Mouse (Mus musculus) heart, postnatal 0 days (tissue): ENCODE results near the gene Efcab6. TPM values are rescaled to one million over a fixed set of nuclear protein-coding genes. Genes with fewer than 3 reads are reported as not detected.

Experiments used
- ATAC-seq: fragments of 200-750 bp; cut with Nextera tagmentation; 2 replicates; pipeline ENCODE4 v1.8.0; 2017; ENCODE audit warnings: low read depth, moderate number of reproducible peaks, moderate library complexity; ENCODE audit not compliant: insufficient read depth
- DNase-seq: peaks from one replicate; pipeline ENCODE4 v3.0.0-alpha.2; 2016; ENCODE audit warnings: low spot score
- H3K27ac ChIP-seq: fragments of 300-500 bp; sonication (generic); 2 replicates; pipeline ENCODE4 v1.5.1; 2014; ENCODE audit warnings: low read depth, mild to moderate bottlenecking
- H3K27me3 ChIP-seq: fragments of 300-500 bp; sonication (generic); 2 replicates; pipeline ENCODE4 v1.6.1; 2014; ENCODE audit warnings: low read length, mixed read lengths; ENCODE audit not compliant: control insufficient read depth, insufficient read depth
- H3K36me3 ChIP-seq: fragments of 300-500 bp; sonication (generic); replicated peaks from 2 replicates; pipeline ENCODE4 v1.6.1; 2014; ENCODE audit warnings: low read length, mixed read lengths; ENCODE audit not compliant: control insufficient read depth, insufficient read depth
- H3K4me1 ChIP-seq: fragments of 300-500 bp; sonication (generic); 2 replicates; pipeline ENCODE4 v1.6.1; 2014; ENCODE audit warnings: antibody characterized with exemption; ENCODE audit not compliant: control insufficient read depth, insufficient read depth
- H3K4me2 ChIP-seq: fragments of 300-500 bp; sonication (generic); 2 replicates; pipeline ENCODE4 v1.6.1; 2014; ENCODE audit warnings: low read depth, mild to moderate bottlenecking, low read length, moderate library complexity
- H3K4me3 ChIP-seq: fragments of 300-500 bp; sonication (generic); 2 replicates; pipeline ENCODE4 v1.5.1; 2014; ENCODE audit warnings: low read depth, low read length
- H3K9ac ChIP-seq: fragments of 300-500 bp; sonication (generic); replicated peaks from 2 replicates; pipeline ENCODE4 v1.6.1; 2014; ENCODE audit warnings: low read depth, low read length, mixed read lengths
- H3K9me3 ChIP-seq: fragments of 300-500 bp; sonication (generic); replicated peaks from 2 replicates; pipeline ENCODE4 v1.6.1; 2016; ENCODE audit warnings: low read length; ENCODE audit not compliant: control insufficient read depth
- CTCF ChIP-seq: IDR thresholded peaks from 2 replicates; pipeline ENCODE4 v1.5.1; 2016; ENCODE audit warnings: antibody characterized with exemption, control low read depth, low read depth
- EP300 ChIP-seq: IDR thresholded peaks from 2 replicates; pipeline ENCODE4 v1.6.1; 2016; ENCODE audit warnings: antibody characterized with exemption, low read depth
- WGBS: fragments of 180-500 bp; shearing (Covaris S2); extraction: QIAGEN DNeasy Blood & Tissue Kit; methylation state at CpG from one replicate; pipeline ENCODE4 v1.1.7; 2014; 5-methylcytosine and 5-hydroxymethylcytosine counted together
- polyA plus RNA-seq: library from polyadenylated mRNA; unstranded; fragments of >200 nt; fragmentation: Nextera tagmentation; extraction: Ambion mirVana; gene quantifications from 2 replicates; pipeline ENCODE4 v1.2.1, GENCODE M21; 2015
- total RNA-seq: library from RNA; depleted of rRNA; stranded (reverse); fragments of >200 nt; gene quantifications from 2 replicates; pipeline ENCODE4 v1.2.3, GENCODE M21; 2014; ENCODE audit warnings: low replicate concordance; rRNA removed

The Efcab6 gene
- total and polyA plus RNA-seq, 2 experiments from 2014 or later, result not detected

DNA sequence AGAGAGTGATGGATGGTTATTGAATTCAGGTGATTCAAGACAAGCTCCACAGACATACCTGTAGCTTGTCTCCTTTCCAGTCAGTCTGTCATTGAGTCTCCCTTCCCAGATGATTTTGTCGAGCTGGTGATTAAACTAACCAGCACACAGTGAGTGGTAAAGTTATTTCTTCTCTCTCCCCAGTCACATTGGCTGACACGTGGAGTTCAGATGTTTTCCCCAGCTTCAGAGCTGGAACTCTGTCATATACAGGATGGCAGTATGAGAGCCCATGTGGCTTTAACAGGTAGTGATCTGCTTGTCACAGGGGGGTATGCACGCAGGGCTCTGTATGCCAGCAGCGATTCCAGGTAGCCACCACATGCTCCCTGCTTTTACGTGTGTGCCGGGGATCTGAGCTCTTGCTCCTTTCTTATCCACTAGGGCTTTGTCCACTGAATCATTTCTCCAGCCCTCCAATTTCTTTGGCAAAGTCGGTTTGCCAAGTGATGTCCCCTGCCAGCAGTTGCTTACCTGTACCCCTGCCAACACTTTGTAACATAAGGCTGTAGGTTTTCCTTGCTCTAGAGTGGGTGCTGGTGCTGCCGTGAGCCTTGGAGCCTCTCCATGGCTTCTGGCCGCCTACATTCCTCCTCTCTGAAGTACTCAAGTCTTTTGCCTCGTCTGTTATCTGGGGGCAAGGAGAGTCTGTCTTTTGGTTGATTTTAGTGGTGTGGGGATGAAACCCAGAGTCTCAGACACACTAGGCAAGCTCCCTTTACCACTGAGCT lies 224.0 kb downstream of the Efcab6 start:
- Histone ChIP-seq H3K27ac (no peak overlapping the region), H3K4me2 (no peak overlapping the region), H3K36me3 (no peaks in the 10 kb centered on the region), H3K9ac (no peak overlapping the region), H3K27me3 (peaks cover 20% of the 10 kb centered on the region), H3K4me3 (no peak overlapping the region), H3K9me3 (no peaks in the 10 kb centered on the region), H3K4me1 (no peaks in the 10 kb centered on the region)
- DNase-seq (no peak), ATAC-seq (no peak)
- no peak for TF ChIP-seq CTCF
- no peak for TF ChIP-seq EP300
- WGBS, result 47% methylated on average over 10 of the region's 10 CpGs

DNA sequence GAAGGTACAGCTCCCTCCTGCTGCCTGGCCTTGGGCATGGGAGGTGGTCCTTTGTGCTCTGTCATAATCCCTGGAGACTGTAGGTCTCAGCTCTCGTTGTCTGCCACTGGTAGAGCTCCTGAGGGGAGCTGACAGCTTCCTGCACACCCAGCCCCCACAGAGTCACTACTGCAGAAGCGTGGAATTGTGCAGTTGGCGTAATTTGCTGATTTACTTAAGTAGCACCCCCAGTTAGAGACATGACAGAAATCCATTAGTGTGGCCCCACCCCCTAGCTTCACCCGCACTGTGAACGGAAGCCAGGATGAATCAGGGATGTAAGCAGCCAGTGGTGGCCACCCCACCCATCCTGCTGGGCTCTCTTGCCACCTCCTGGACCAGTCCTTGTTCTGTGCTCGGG lies 232.9 kb downstream of the Efcab6 start:
- Histone ChIP-seq H3K9ac (no peak overlapping the region), H3K27me3 (no peaks in the 10 kb centered on the region), H3K9me3 (no peaks in the 10 kb centered on the region), H3K27ac (no peak overlapping the region), H3K4me3 (no peak overlapping the region), H3K4me1 (no peaks in the 10 kb centered on the region), H3K36me3 (no peaks in the 10 kb centered on the region), H3K4me2 (no peak overlapping the region)
- ATAC-seq, result no peak
- TF ChIP-seq CTCF (no peak), EP300 (no peak)
- no peak for DNase-seq
- WGBS, result 46% methylated on average over 6 of the region's 6 CpGs

DNA sequence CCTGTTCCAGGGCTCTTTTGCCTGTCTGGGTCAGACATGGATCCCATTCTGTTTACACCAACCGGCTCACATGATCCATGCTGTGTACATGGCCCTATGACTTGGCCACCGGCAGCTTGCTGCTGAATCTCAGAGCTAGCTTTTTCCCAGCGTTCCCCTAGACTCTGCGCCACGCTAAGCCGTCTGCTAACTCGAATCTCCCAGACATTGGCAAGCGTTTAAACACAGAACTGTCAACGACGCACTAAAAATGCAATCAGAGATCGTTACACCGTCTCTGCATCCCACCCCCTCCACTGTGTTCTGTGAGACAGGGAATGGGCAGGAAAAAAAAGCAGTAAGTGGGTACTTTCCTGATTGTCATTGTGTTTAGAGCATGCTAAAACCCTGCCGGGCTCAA lies 236.0 kb downstream of the Efcab6 start:
- H3K4me1 ChIP-seq, result no peaks in the 10 kb centered on the region
- WGBS, result 76% methylated on average over 13 of the region's 13 CpGs
- no peak overlapping the region for H3K4me2 ChIP-seq
- no peak overlapping the region for H3K4me3 ChIP-seq
- H3K36me3 ChIP-seq, result no peaks in the 10 kb centered on the region
- no peak overlapping the region for H3K27ac ChIP-seq
- ATAC-seq (no peak), DNase-seq (no peak)
- no peaks in the 10 kb centered on the region for H3K27me3 ChIP-seq
- H3K9me3 ChIP-seq, result no peaks in the 10 kb centered on the region
- no peak overlapping the region for H3K9ac ChIP-seq
- TF ChIP-seq CTCF, result no peak
- no peak for TF ChIP-seq EP300

DNA sequence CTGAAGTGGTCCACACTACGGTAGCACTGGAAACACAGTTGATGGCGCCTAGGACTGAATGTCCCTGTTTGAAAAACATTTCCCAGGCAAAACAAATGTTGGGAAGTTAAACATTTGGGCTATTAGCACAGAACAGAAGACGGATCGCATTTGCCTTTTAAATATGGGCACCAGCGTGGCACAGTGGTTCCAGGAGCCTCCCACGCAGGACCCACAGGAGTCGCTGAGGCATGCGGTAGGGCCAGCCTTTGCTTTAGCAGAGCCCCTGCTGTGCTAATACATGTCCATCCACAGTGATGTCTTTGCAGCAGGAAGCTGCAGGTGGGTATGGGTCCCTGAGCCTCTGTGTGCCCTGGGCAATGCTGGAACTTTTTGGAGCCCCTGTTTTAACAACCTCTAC lies 237.2 kb downstream of the Efcab6 start:
- TF ChIP-seq CTCF, result no peak
- no peak for TF ChIP-seq EP300
- ATAC-seq (no peak), DNase-seq (no peak)
- Histone ChIP-seq H3K27ac (no peak overlapping the region), H3K4me2 (no peak overlapping the region), H3K9me3 (no peaks in the 10 kb centered on the region), H3K27me3 (no peaks in the 10 kb centered on the region), H3K4me3 (no peak overlapping the region), H3K9ac (no peak overlapping the region), H3K4me1 (no peaks in the 10 kb centered on the region), H3K36me3 (no peaks in the 10 kb centered on the region)
- WGBS, result 78% methylated on average over 8 of the region's 8 CpGs

Other genes starting within 250 kb of the Efcab6 start
- gene Sult4a1, start 40.4 kb upstream of the Efcab6 start, total RNA-seq, result 0.46 TPM in 1 of 2 replicates, not detected in the other
- gene Sult4a1, start 40.4 kb upstream of the Efcab6 start, polyA plus RNA-seq, result 0.18 and 0.29 TPM in 2 replicates
- not detected in 2 replicates for gene Pnpla5, start 57.8 kb upstream of the Efcab6 start, total RNA-seq
- gene Pnpla5, start 57.8 kb upstream of the Efcab6 start, polyA plus RNA-seq, result not detected in 2 replicates
- gene Pnpla3, start 102.5 kb upstream of the Efcab6 start, total RNA-seq, result not detected in 2 replicates
- 0.32 and 0.48 TPM in 2 replicates for gene Pnpla3, start 102.5 kb upstream of the Efcab6 start, polyA plus RNA-seq
- 34.1 and 42.4 TPM in 2 replicates for gene Samm50, start 126.9 kb upstream of the Efcab6 start, total RNA-seq
- gene Samm50, start 126.9 kb upstream of the Efcab6 start, polyA plus RNA-seq, result 201 and 207 TPM in 2 replicates
- 26.1 and 31.8 TPM in 2 replicates for gene Parvb, start 166.7 kb upstream of the Efcab6 start, total RNA-seq
- gene Parvb, start 166.7 kb upstream of the Efcab6 start, polyA plus RNA-seq, result 10.8 and 11.7 TPM in 2 replicates